Mouse (Mus musculus): Measurements from ENCODE around the gene Gm10644. TPM values are rescaled to one million over a fixed set of nuclear protein-coding genes. Genes with fewer than 3 reads are reported as not detected.

Gene Gm10644
- 0.10 TPM in 1 of 2 replicates, not detected in the other for polyA plus RNA-seq (2015; fragmentation: Nextera tagmentation; extraction: Ambion mirVana)

GRCm38 (mm10) chr8:83955106-83955957 lies at the start of gene Gm10644, which contains the start of gene Asf1b:
TSS of gene Gm10644 (minus strand) at chr8:83955205.
TSS of gene Asf1b (plus strand) at chr8:83955507.

GRCm38 (mm10) chr8:84001281-84002000 lies 46.4 kb upstream of the Gm10644 start, which contains the start of gene 1700067K01Rik:
TSS of gene 1700067K01Rik (plus strand) at chr8:84001502.

GRCm38 (mm10) chr8:83997511-83998141 lies 42.6 kb upstream of the Gm10644 start, which contains the start of gene Samd1:
TSS of gene Samd1 (plus strand) at chr8:83997672.

GRCm38 (mm10) chr8:83972150-83973120 lies 17.4 kb upstream of the Gm10644 start, which contains the start of gene Prkaca:
TSS of gene Prkaca (plus strand) at chr8:83972993.

GRCm38 (mm10) chr8:83899363-83900252 lies 55.4 kb downstream of the Gm10644 start, which contains the start of gene Adgrl1:
TSS of gene Adgrl1 (plus strand) at chr8:83900105.

Other genes with a start within 250 kb of the Gm10644 start
- gene Ddx39, start 240.0 kb downstream of the Gm10644 start, polyA plus RNA-seq (2015; fragmentation: Nextera tagmentation; extraction: Ambion mirVana), result 211 and 226 TPM in 2 replicates
- gene Adgre5, start 213.9 kb downstream of the Gm10644 start, polyA plus RNA-seq (2015; fragmentation: Nextera tagmentation; extraction: Ambion mirVana), result 34.0 and 43.6 TPM in 2 replicates
- 4.6 and 7.3 TPM in 2 replicates for gene Adgrl1, start 55.1 kb downstream of the Gm10644 start, polyA plus RNA-seq (2015; fragmentation: Nextera tagmentation; extraction: Ambion mirVana)
- 114 and 127 TPM in 2 replicates for gene Asf1b, start 302 bp upstream of the Gm10644 start, polyA plus RNA-seq (2015; fragmentation: Nextera tagmentation; extraction: Ambion mirVana)
- gene Prkaca, start 17.8 kb upstream of the Gm10644 start, polyA plus RNA-seq (2015; fragmentation: Nextera tagmentation; extraction: Ambion mirVana), result 37.9 and 38.8 TPM in 2 replicates
- 11.6 and 14.0 TPM in 2 replicates for gene Samd1, start 42.5 kb upstream of the Gm10644 start, polyA plus RNA-seq (2015; fragmentation: Nextera tagmentation; extraction: Ambion mirVana)
- 0.61 and 1.0 TPM in 2 replicates for gene 1700067K01Rik, start 46.3 kb upstream of the Gm10644 start, polyA plus RNA-seq (2015; fragmentation: Nextera tagmentation; extraction: Ambion mirVana)
- gene 2210011C24Rik, start 57.0 kb upstream of the Gm10644 start, polyA plus RNA-seq (2015; fragmentation: Nextera tagmentation; extraction: Ambion mirVana), result 0.26 and 0.28 TPM in 2 replicates
- gene Palm3, start 66.3 kb upstream of the Gm10644 start, polyA plus RNA-seq (2015; fragmentation: Nextera tagmentation; extraction: Ambion mirVana), result 1.0 and 1.1 TPM in 2 replicates
- 1.5 and 1.7 TPM in 2 replicates for gene Il27ra, start 87.4 kb upstream of the Gm10644 start, polyA plus RNA-seq (2015; fragmentation: Nextera tagmentation; extraction: Ambion mirVana)
- 0.22 TPM in 1 of 2 replicates, not detected in the other for gene Rln3, start 89.8 kb upstream of the Gm10644 start, polyA plus RNA-seq (2015; fragmentation: Nextera tagmentation; extraction: Ambion mirVana)
- gene Gm10643, start 109.9 kb upstream of the Gm10644 start, polyA plus RNA-seq (2015; fragmentation: Nextera tagmentation; extraction: Ambion mirVana), result 0.52 and 0.81 TPM in 2 replicates
- gene Rfx1, start 111.6 kb upstream of the Gm10644 start, polyA plus RNA-seq (2015; fragmentation: Nextera tagmentation; extraction: Ambion mirVana), result 3.6 and 3.9 TPM in 2 replicates
- gene Dcaf15, start 149.6 kb upstream of the Gm10644 start, polyA plus RNA-seq (2015; fragmentation: Nextera tagmentation; extraction: Ambion mirVana), result 6.1 and 7.5 TPM in 2 replicates
- 0.19 and 0.32 TPM in 2 replicates for gene Podnl1, start 170.8 kb upstream of the Gm10644 start, polyA plus RNA-seq (2015; fragmentation: Nextera tagmentation; extraction: Ambion mirVana)
- gene Cc2d1a, start 192.7 kb upstream of the Gm10644 start, polyA plus RNA-seq (2015; fragmentation: Nextera tagmentation; extraction: Ambion mirVana), result 5.9 and 7.0 TPM in 2 replicates
- 0.29 and 0.30 TPM in 2 replicates for gene 4930432K21Rik, start 192.8 kb upstream of the Gm10644 start, polyA plus RNA-seq (2015; fragmentation: Nextera tagmentation; extraction: Ambion mirVana)
- gene Nanos3, start 230.0 kb upstream of the Gm10644 start, polyA plus RNA-seq (2015; fragmentation: Nextera tagmentation; extraction: Ambion mirVana), result 1.4 and 2.8 TPM in 2 replicates